Mouse (Mus musculus): ENCODE measurements around the gene Tshz3. TPM values are rescaled to one million over a fixed set of nuclear protein-coding genes. Genes with fewer than 3 reads are reported as not detected.

Gene Tshz3
- total RNA-seq, 2 experiments from 2014 or later, result 43.0 to 54.7 TPM

GRCm38 (mm10) chr7:36767501-36768092 is 69.7 kb downstream of the Tshz3 start:
- intact Hi-C loops (cut with DNase I), result no loop called here
- no peak for DNase-seq (ENCODE audit: low spot score in 2 of 2)

- DNase-seq (ENCODE audit: low spot score in 2 of 2), result no peak
- intact Hi-C loops (cut with DNase I), result no loop called here
These were observed 75.2 kb downstream of the Tshz3 start for GRCm38 (mm10) chr7:36773086-36773485.

- no peak for DNase-seq (ENCODE audit: low spot score in 2 of 2)
- intact Hi-C loops (cut with DNase I), result no loop called here
These were observed 79.0 kb downstream of the Tshz3 start for GRCm38 (mm10) chr7:36776956-36777355.

- DNase-seq (ENCODE audit: low spot score in 2 of 2), result no peak
- intact Hi-C loops (cut with DNase I), result no loop called here
These were observed 80.5 kb downstream of the Tshz3 start for GRCm38 (mm10) chr7:36778456-36778855.

GRCm38 (mm10) chr7:36784243-36784773 is 86.4 kb downstream of the Tshz3 start:
- intact Hi-C loops (cut with DNase I), result no loop called here
- DNase-seq (ENCODE audit: low spot score in 2 of 2), result no peak

GRCm38 (mm10) chr7:36786713-36787421 is 88.9 kb downstream of the Tshz3 start:
- intact Hi-C loops (cut with DNase I), result no loop called here
- DNase-seq (ENCODE audit: low spot score in 2 of 2), result no peak

- DNase-seq (ENCODE audit: low spot score in 2 of 2), result no peak
- intact Hi-C loops (cut with DNase I), result no loop called here
These were observed 98.7 kb downstream of the Tshz3 start for GRCm38 (mm10) chr7:36796392-36797187.
